Mouse (Mus musculus): ENCODE measurements around the gene Gm10801.
"Not testable (repeated sequence)": the region's sequence is repeated elsewhere in the genome, so short reads cannot be mapped to it uniquely, and the experiment has no call there.

Gene Gm10801

GRCm38 (mm10) chr2:98661937-98662336 is at the start of gene Gm10801:
Gm10801 (plus strand) TSS chr2:98662237.
- not testable (repeated sequence) for DNase-seq (ENCODE audit: low read depth, low spot score)

DNA sequence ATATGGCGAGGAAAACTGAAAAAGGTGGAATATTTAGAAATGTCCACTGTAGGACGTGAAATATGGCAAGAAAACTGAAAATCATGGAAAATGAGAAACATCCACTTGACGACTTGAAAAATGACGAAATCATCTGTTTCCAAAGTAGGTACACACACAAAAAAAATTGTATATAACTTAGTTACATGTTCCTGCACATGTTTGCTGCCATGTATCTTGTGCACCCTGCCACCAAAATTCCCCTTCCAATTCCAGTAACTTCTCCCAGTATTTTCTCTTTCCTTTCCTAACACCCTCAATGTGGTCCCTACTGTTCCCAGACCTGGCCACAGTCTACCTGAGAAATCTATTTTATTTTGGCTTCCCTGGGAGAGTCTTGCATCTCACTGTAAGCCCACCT is 5.2 kb downstream of the Gm10801 start, which contains the start of gene Gm10800:
Gene Gm10800 (minus strand): TSS at position 101 of the 400 bp plus-strand sequence.
- not testable (repeated sequence) for DNase-seq (ENCODE audit: low read depth, low spot score)

DNA sequence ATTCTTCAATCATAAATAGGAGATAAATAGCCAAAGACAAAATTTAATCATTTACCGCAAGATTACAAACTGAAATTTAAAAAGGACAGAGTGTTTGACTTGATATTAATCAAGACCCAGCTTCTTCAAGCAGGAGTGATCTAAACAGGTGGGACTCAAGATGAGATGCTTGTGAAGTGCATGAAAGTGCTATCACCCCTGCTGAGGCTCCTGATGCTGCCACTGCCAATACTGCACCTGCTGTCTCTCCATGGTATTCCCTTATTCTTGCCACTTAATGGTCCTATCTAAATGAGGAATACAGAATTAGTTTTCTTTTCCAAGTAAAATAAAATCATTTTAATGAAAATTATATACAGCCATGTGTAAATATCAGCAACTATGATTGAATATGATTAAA is 35.5 kb downstream of the Gm10801 start:
- no peak for DNase-seq (ENCODE audit: low read depth, low spot score)
